Mouse (Mus musculus): ENCODE measurements around the gene Gja5.

DNA sequence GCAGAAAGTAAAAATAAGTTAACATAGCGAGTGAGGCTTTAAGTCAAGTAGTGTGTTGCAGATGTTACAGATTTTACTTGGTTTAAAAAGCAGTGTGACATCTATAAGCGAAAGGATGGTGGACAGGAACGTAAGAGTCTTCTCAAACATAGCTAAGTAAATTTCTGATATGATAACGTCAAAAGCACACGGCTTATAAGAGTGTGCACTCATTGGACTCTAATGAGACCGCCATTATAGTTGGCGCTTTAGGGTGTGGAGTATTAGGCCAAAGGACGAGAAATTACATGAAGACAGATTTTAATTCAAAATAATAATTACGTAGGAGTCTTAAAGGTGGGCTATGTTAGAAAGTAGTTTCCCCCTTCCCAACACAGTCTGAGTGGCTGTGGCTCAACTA is 1.1 kb downstream of the Gja5 start:
- TF ChIP-seq CTCF (IDR thresholded peaks at IDR 0.05; ENCODE audit: borderline replicate concordance, control insufficient read depth, extremely low read depth, insufficient read depth, low read length, poor library complexity) (no peak), POLR2A (IDR thresholded peaks at IDR 0.05; ENCODE audit: control insufficient read depth, extremely low read depth, insufficient read depth, low read length, poor library complexity) (no peak)
